Mouse (Mus musculus) MEL (cell line): ENCODE measurements at regions not wholly inside any gene's neighbourhood (a gene's known extent, or its start where the extent isn't known, plus 50 kb on each side); places are given as distances from the start of the nearest gene placed in this dataset.

Experiments
- DNase-seq: peaks from one replicate; pipeline ENCODE4 v3.0.0; 2011; ENCODE audit warnings: low read depth, low spot score
- H3K27ac ChIP-seq: 2 replicates; pipeline ENCODE4 v1.5.1; 2012; ENCODE audit warnings: low read depth, mild to moderate bottlenecking, control low read depth, low read length, moderate library complexity; ENCODE audit not compliant: control insufficient read depth
- H3K27me3 ChIP-seq, 2 experiments: fragments of 150-350 bp in 1 of 2; sonication (generic) in 1 of 2; 2 replicates each; pipeline ENCODE4 v1.6.1; 2012; ENCODE audit warnings: low read length in 2 of 2, mild to moderate bottlenecking in 2 of 2, improper control_type of control experiment in 1 of 2, moderate library complexity in 1 of 2; ENCODE audit not compliant: insufficient read depth in 2 of 2, control insufficient read depth in 1 of 2
- H3K36me3 ChIP-seq, 2 experiments: 2 replicates each; pipeline ENCODE4 v1.6.1; 2012 to 2014; ENCODE audit warnings: low read length in 2 of 2, improper control_type of control experiment in 1 of 2, inconsistent platforms in 1 of 2, mild to moderate bottlenecking in 1 of 2; ENCODE audit not compliant: insufficient read depth in 2 of 2, control insufficient read depth in 1 of 2
- H3K4me1 ChIP-seq, 2 experiments: fragments of 150-350 bp in 1 of 2; sonication (generic) in 1 of 2; 2 replicates each; pipeline ENCODE4 v1.6.1; 2012; ENCODE audit warnings: low read length in 2 of 2, improper control_type of control experiment in 1 of 2, mild to moderate bottlenecking in 1 of 2; ENCODE audit not compliant: insufficient read depth in 2 of 2, control insufficient read depth in 1 of 2
- H3K4me3 ChIP-seq, 2 experiments: fragments of 150-350 bp in 1 of 2; sonication (generic) in 1 of 2; 2 replicates each; pipeline ENCODE4 v1.5.1; 2012; ENCODE audit warnings: low read depth in 2 of 2, low read length in 2 of 2, mild to moderate bottlenecking in 2 of 2, moderate library complexity in 2 of 2, control low read depth in 1 of 2, improper control_type of control experiment in 1 of 2; ENCODE audit not compliant: control insufficient read depth in 1 of 2, insufficient read depth in 1 of 2
- H3K79me2 ChIP-seq: 2 replicates; pipeline ENCODE4 v1.6.1; 2012; ENCODE audit warnings: mild to moderate bottlenecking, low read length, moderate library complexity; ENCODE audit not compliant: control insufficient read depth, poor library complexity, insufficient read depth
- H3K9ac ChIP-seq: 2 replicates; pipeline ENCODE4 v1.6.1; 2012; ENCODE audit warnings: low read depth, mild to moderate bottlenecking, control low read depth, low read length, moderate library complexity; ENCODE audit not compliant: control insufficient read depth, poor library complexity, severe bottlenecking
- H3K9me3 ChIP-seq: fragments of 150-350 bp; sonication (generic); replicated peaks from 2 replicates; pipeline ENCODE4 v1.6.1; 2012; ENCODE audit warnings: mild to moderate bottlenecking, low read length, improper control_type of control experiment, moderate library complexity; ENCODE audit not compliant: insufficient read depth
- BHLHE40 ChIP-seq: IDR thresholded peaks from 2 replicates; pipeline ENCODE4 v1.6.1; 2012; ENCODE audit warnings: low read depth, mild to moderate bottlenecking, inconsistent platforms, low read length, improper control_type of control experiment, borderline replicate concordance
- CHD2 ChIP-seq: IDR thresholded peaks from 2 replicates; pipeline ENCODE4 v1.6.1; 2011; ENCODE audit warnings: low read length, improper control_type of control experiment
- CTCF ChIP-seq, 3 experiments: IDR thresholded peaks in 2 of 3; conservative IDR thresholded peaks in 1 of 3; 2 replicates each; pipeline ENCODE4 v1.5.1; 2011 to 2012; ENCODE audit warnings: low read length in 3 of 3, low read depth in 2 of 3, mild to moderate bottlenecking in 2 of 3, improper control_type of control experiment in 1 of 3, inconsistent platforms in 1 of 3, mixed read lengths in 1 of 3, moderate library complexity in 1 of 3; ENCODE audit not compliant: control insufficient read depth in 1 of 3, insufficient read depth in 1 of 3, poor library complexity in 1 of 3, severe bottlenecking in 1 of 3
- E2F4 ChIP-seq: IDR thresholded peaks from 2 replicates; pipeline ENCODE4 v1.6.1; 2011; ENCODE audit warnings: low read depth, low read length, improper control_type of control experiment, borderline replicate concordance
- EP300 ChIP-seq, 2 experiments: IDR thresholded peaks; 2 replicates each; pipeline ENCODE4 v1.6.1; 2011; ENCODE audit warnings: improper control_type of control experiment in 2 of 2, low read length in 2 of 2, low read depth in 1 of 2, mild to moderate bottlenecking in 1 of 2
- ETS1 ChIP-seq: IDR thresholded peaks from 2 replicates; pipeline ENCODE4 v1.6.1; 2012; ENCODE audit warnings: low read depth, mild to moderate bottlenecking, inconsistent platforms, low read length, improper control_type of control experiment, moderate library complexity
- GABPA ChIP-seq: IDR thresholded peaks from 2 replicates; pipeline ENCODE4 v1.6.1; 2012; ENCODE audit warnings: low read depth, mild to moderate bottlenecking, inconsistent platforms, low read length, improper control_type of control experiment, moderate library complexity
- GATA1 ChIP-seq: IDR thresholded peaks from 2 replicates; pipeline ENCODE4 v1.6.1; 2011; ENCODE audit warnings: low read depth, low read length, improper control_type of control experiment
- HCFC1 ChIP-seq: IDR thresholded peaks from 2 replicates; pipeline ENCODE4 v1.6.1; 2012; ENCODE audit warnings: low read depth, mild to moderate bottlenecking, inconsistent platforms, low read length, improper control_type of control experiment, moderate library complexity
- JUND ChIP-seq: IDR thresholded peaks from 2 replicates; pipeline ENCODE4 v1.6.1; 2011; ENCODE audit warnings: low read depth, mild to moderate bottlenecking, improper control_type of control experiment, low read length
- MAFK ChIP-seq: IDR thresholded peaks from 2 replicates; pipeline ENCODE4 v1.6.1; 2011; ENCODE audit warnings: low read depth, mild to moderate bottlenecking, low read length, improper control_type of control experiment, borderline replicate concordance
- MAX ChIP-seq: IDR thresholded peaks from 2 replicates; pipeline ENCODE4 v1.6.1; 2011; ENCODE audit warnings: low read length, improper control_type of control experiment
- MAZ ChIP-seq: IDR thresholded peaks from 2 replicates; pipeline ENCODE4 v1.6.1; 2012; ENCODE audit warnings: low read depth, mild to moderate bottlenecking, inconsistent platforms, low read length, improper control_type of control experiment
- MEF2A ChIP-seq: IDR thresholded peaks from 2 replicates; pipeline ENCODE4 v1.6.1; 2014; ENCODE audit warnings: low read depth, mild to moderate bottlenecking, inconsistent platforms, low read length, improper control_type of control experiment; ENCODE audit not compliant: poor library complexity, insufficient replicate concordance, severe bottlenecking; ENCODE audit errors: extremely low read depth
- MYB ChIP-seq: IDR thresholded peaks from 2 replicates; pipeline ENCODE4 v1.6.1; 2011; ENCODE audit warnings: mild to moderate bottlenecking, low read depth, low read length, improper control_type of control experiment
- MYC ChIP-seq: IDR thresholded peaks from 2 replicates; pipeline ENCODE4 v1.6.1; 2011; ENCODE audit warnings: low read depth, mild to moderate bottlenecking, low read length, improper control_type of control experiment, moderate library complexity
- NELFE ChIP-seq: IDR thresholded peaks from 2 replicates; pipeline ENCODE4 v1.6.1; 2011; ENCODE audit warnings: low read depth, low read length, improper control_type of control experiment
- NRF1 ChIP-seq: IDR thresholded peaks from 2 replicates; pipeline ENCODE4 v1.6.1; 2014; ENCODE audit warnings: low read depth, mild to moderate bottlenecking, inconsistent platforms, low read length, improper control_type of control experiment, moderate library complexity; ENCODE audit not compliant: poor library complexity, insufficient read depth, severe bottlenecking
- POLR2A ChIP-seq, 2 experiments: IDR thresholded peaks; 2 replicates each; pipeline ENCODE4 v1.6.1; 2011 to 2012; ENCODE audit warnings: low read length in 2 of 2, mild to moderate bottlenecking in 2 of 2, control low read depth in 1 of 2, improper control_type of control experiment in 1 of 2, low read depth in 1 of 2, moderate library complexity in 1 of 2; ENCODE audit not compliant: control insufficient read depth in 1 of 2, insufficient read depth in 1 of 2, poor library complexity in 1 of 2
- POLR2AphosphoS2 ChIP-seq: IDR thresholded peaks from 2 replicates; pipeline ENCODE4 v1.6.1; 2011; ENCODE audit warnings: low read length, improper control_type of control experiment
- RAD21 ChIP-seq: IDR thresholded peaks from 2 replicates; pipeline ENCODE4 v1.6.1; 2011; ENCODE audit warnings: mild to moderate bottlenecking, low read depth, low read length, improper control_type of control experiment
- RCOR1 ChIP-seq: IDR thresholded peaks from 2 replicates; pipeline ENCODE4 v1.6.1; 2012; ENCODE audit warnings: low read depth, mild to moderate bottlenecking, inconsistent platforms, low read length, improper control_type of control experiment
- SIN3A ChIP-seq: IDR thresholded peaks from 2 replicates; pipeline ENCODE4 v1.6.1; 2012; ENCODE audit warnings: low read length, improper control_type of control experiment, inconsistent platforms
- SMC3 ChIP-seq: IDR thresholded peaks from 2 replicates; pipeline ENCODE4 v1.6.1; 2011; ENCODE audit warnings: low read depth, low read length, improper control_type of control experiment
- TBP ChIP-seq: IDR thresholded peaks from 2 replicates; pipeline ENCODE4 v1.8.0; 2011; ENCODE audit warnings: low read depth, low read length, improper control_type of control experiment
- TCF12 ChIP-seq: IDR thresholded peaks from 2 replicates; pipeline ENCODE4 v1.6.1; 2014; ENCODE audit warnings: low read depth, mild to moderate bottlenecking, inconsistent platforms, low read length, improper control_type of control experiment, moderate library complexity
- UBTF ChIP-seq: IDR thresholded peaks from 2 replicates; pipeline ENCODE4 v1.6.1; 2012; ENCODE audit warnings: low read depth, mild to moderate bottlenecking, inconsistent platforms, low read length, improper control_type of control experiment, moderate library complexity, borderline replicate concordance; ENCODE audit not compliant: insufficient read depth
- ZC3H11A ChIP-seq: IDR thresholded peaks from 2 replicates; pipeline ENCODE4 v1.6.1; 2012; ENCODE audit warnings: low read depth, mild to moderate bottlenecking, inconsistent platforms, low read length, improper control_type of control experiment
- ZKSCAN1 ChIP-seq: IDR thresholded peaks from 2 replicates; pipeline ENCODE4 v1.6.1; 2012; ENCODE audit warnings: low read depth, mild to moderate bottlenecking, inconsistent platforms, low read length, improper control_type of control experiment, moderate library complexity
- ZMIZ1 ChIP-seq: IDR thresholded peaks from 2 replicates; pipeline ENCODE4 v1.6.1; 2012; ENCODE audit warnings: low read depth, mild to moderate bottlenecking, inconsistent platforms, low read length, improper control_type of control experiment, moderate library complexity
- ZNF384 ChIP-seq: IDR thresholded peaks from 2 replicates; pipeline ENCODE4 v1.6.1; 2012; ENCODE audit warnings: low read depth, mild to moderate bottlenecking, inconsistent platforms, low read length, improper control_type of control experiment

- H3K27me3 ChIP-seq: no peaks in the 10 kb centered on the region
- H3K9me3 ChIP-seq: no peaks in the 10 kb centered on the region
- no peaks in the 10 kb centered on the region for H3K79me2 ChIP-seq
- DNase-seq: peak; percentile 62
- H3K4me1 ChIP-seq: peaks cover 0 to 3% of the 10 kb centered on the region in 2 experiments; a peak in 2 of 4 replicates
- H3K4me3 ChIP-seq: no peak overlapping the region
- no peak overlapping the region for H3K9ac ChIP-seq
- no peak overlapping the region for H3K27ac ChIP-seq
- TF ChIP-seq TBP (no peak), E2F4 (no peak), EP300 (IDR thresholded peaks at IDR 0.05; ENCODE audit: low read depth in 1 of 2, low read length in 2 of 2) (peak; percentile 62 to 71; a peak in 3 of 4 replicates), TCF12 (peak; percentile 57; the same call in 1 of the 2 replicates), MYB (peak; percentile 47; the same call in 1 of the 2 replicates), GATA1 (peak; percentile 75), RCOR1 (peak; percentile 72), RAD21 (no peak), MYC (no peak), NELFE (no peak), GABPA (no peak), SIN3A (0 out of 2 replicates have a peak, but pooled peaks have one; percentile 23), SMC3 (no peak), NRF1 (no peak), ZC3H11A (no peak)
- H3K36me3 ChIP-seq: no peaks in the 10 kb centered on the region
These were observed 407.3 kb upstream of the Nox3 start for GRCm38 (mm10) chr17:4103321-4103720.

GRCm38 (mm10) chr17:4109263-4109662 lies 413.2 kb upstream of the Nox3 start:
- no peak overlapping the region for H3K27ac ChIP-seq
- H3K4me1 ChIP-seq: no peaks in the 10 kb centered on the region
- H3K9ac ChIP-seq: no peak overlapping the region
- H3K4me3 ChIP-seq: no peak overlapping the region
- no peaks in the 10 kb centered on the region for H3K79me2 ChIP-seq
- H3K36me3 ChIP-seq: no peaks in the 10 kb centered on the region
- peak; percentile 60 for DNase-seq
- no peaks in the 10 kb centered on the region for H3K27me3 ChIP-seq
- H3K9me3 ChIP-seq: no peaks in the 10 kb centered on the region
- no peak for TF ChIP-seq SIN3A
- TF ChIP-seq ZMIZ1: no peak
- TF ChIP-seq ETS1: no peak
- peak; percentile 33; the same call in 1 of the 2 replicates for TF ChIP-seq NRF1
- TF ChIP-seq E2F4: no peak
- TF ChIP-seq NELFE: no peak
- no peak for TF ChIP-seq CHD2
- TF ChIP-seq SMC3: peak; percentile 71
- no peak for TF ChIP-seq MAFK
- TF ChIP-seq MEF2A: no peak
- TF ChIP-seq RCOR1: no peak
- no peak for TF ChIP-seq HCFC1
- no peak for TF ChIP-seq POLR2AphosphoS2
- no peak for TF ChIP-seq BHLHE40
- no peak for TF ChIP-seq POLR2A (IDR thresholded peaks at IDR 0.05; ENCODE audit: control insufficient read depth in 1 of 2, insufficient read depth in 1 of 2, low read depth in 1 of 2, low read length in 2 of 2, poor library complexity in 1 of 2)
- no peak for TF ChIP-seq ZKSCAN1
- TF ChIP-seq ZC3H11A: peak; percentile 34; the same call in 1 of the 2 replicates
- no peak for TF ChIP-seq ZNF384
- TF ChIP-seq EP300 (IDR thresholded peaks at IDR 0.05; ENCODE audit: low read depth in 1 of 2, low read length in 2 of 2): no peak
- no peak for TF ChIP-seq MAZ
- no peak for TF ChIP-seq MAX
- no peak for TF ChIP-seq MYB
- TF ChIP-seq UBTF: no peak
- no peak for TF ChIP-seq JUND
- TF ChIP-seq MYC: no peak
- TF ChIP-seq CTCF (IDR thresholded peaks at IDR 0.05 in 2 of 3, conservative IDR thresholded peaks at IDR 0.05 in 1 of 3; ENCODE audit: control insufficient read depth in 1 of 3, insufficient read depth in 1 of 3, low read depth in 2 of 3, low read length in 3 of 3, poor library complexity in 1 of 3, severe bottlenecking in 1 of 3): peak; percentile 67 to 83 (median 73)
- no peak for TF ChIP-seq GABPA
